Mouse (Mus musculus): ENCODE measurements around the gene Elp4.

Gene Elp4

DNA sequence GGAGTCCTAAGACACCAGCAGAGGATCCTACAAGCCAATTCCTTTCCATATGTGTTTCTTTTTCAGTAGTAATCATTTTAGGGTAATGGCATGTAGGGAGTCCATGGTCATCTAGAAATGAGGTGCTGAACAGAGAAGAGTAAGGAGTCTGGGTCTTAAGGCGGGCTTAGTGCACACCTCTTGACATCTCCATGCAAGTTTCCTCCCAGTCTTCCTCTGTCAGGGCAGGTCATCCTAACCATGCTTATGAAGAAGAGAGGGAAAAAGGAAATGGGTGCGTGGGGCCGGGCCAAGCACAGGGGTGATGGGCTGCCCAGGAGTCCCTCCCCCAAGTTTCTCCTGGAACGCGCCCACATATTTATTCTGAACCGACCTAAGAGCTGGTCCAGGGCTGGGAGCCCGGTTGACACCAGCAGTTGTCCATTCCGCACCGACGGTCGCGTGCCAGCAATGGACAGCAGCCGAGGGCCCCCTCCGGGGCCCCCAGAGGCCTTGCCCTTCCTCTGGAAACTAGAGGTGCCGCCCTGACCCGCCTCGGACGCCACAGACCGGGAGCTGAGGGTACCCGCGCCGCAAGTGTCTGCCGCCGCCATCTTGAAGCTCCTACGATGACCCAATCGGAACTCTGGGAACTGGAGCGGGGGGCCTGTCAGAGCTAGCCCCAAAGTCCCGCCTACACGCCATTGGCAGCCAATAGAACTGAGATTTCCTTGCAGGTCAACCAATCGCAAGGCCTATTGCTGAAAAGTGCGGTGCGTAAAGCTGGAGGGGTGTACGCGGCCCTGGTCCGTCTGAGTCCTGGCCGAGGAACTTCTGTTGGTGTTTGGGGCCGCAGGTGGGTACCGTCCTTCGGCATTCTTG, at the start of gene Elp4, which contains the start of gene Immp1l:
Gene Elp4, minus strand, starts transcription at position 669 of the 861 bp plus-strand sequence.
Gene Immp1l, plus strand, starts transcription at position 743 of the 861 bp plus-strand sequence.
- DNase-seq, result peak; percentile 95

- no peak for DNase-seq
These were observed 49.5 kb upstream of the Elp4 start for GRCm38 (mm10) chr2:105953862-105954261.

GRCm38 (mm10) chr2:105951350-105951940, 47.1 kb upstream of the Elp4 start:
- DNase-seq, result no peak

GRCm38 (mm10) chr2:105950131-105950530, 45.8 kb upstream of the Elp4 start:
- no peak for DNase-seq

- DNase-seq, result no peak
These were observed 13.4 kb upstream of the Elp4 start for GRCm38 (mm10) chr2:105917623-105918346.

DNA sequence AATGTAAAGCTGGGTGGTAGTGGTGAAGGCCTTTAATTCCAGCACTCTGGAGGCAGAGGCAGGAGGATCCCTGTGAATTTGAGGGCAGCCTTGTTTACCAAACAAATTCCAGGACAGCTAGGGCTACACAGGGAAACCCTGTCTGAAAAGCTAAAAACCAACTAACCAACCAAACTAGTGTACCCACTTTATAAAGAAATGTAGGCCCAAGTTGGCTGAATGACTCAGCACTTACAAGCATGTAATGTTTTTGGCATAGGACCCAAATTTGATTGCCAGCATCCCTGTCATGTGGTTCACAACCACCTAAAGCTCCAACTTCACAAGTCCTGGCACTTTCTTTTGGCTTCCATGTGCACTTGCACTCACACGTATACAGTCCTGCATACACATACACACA, 12.3 kb upstream of the Elp4 start:
- DNase-seq, result no peak

DNA sequence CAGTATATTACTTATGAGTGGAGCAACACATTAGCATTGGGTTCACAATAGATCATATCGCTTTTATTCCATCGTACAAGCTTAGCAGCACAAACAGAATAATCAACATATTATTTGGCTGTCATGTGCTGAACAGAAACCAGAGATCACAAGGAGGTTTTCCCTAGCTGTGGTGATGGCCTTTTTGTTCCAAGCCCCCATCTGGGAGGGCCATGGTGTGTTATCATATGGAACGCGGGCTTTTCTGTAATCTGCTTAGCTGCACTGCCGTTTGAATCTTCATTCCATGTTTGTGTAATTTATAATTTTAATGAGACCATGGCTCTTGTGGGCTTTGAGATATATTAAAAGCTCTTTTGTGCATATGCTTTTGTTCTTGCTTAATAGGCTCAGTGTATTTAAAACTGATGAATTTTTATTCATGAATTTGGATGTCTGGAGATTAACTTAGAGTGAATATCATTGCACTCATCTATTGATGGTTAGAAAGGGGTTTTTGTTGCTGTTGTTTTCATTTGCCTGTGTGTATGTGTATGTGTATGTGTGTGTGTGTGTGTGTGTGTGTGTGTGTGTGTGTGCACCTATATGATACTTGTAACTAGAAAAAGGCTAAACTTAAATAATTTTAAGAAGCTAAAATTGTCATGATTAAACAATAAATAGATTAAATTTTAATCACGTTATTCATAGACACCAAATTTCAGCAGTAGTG, 9.4 kb upstream of the Elp4 start:
- no peak for DNase-seq

GRCm38 (mm10) chr2:105910611-105911010, 6.2 kb upstream of the Elp4 start:
- no peak for DNase-seq

- DNase-seq, result peak; percentile 31
These were observed 4.0 kb upstream of the Elp4 start for GRCm38 (mm10) chr2:105908351-105908750.

DNA sequence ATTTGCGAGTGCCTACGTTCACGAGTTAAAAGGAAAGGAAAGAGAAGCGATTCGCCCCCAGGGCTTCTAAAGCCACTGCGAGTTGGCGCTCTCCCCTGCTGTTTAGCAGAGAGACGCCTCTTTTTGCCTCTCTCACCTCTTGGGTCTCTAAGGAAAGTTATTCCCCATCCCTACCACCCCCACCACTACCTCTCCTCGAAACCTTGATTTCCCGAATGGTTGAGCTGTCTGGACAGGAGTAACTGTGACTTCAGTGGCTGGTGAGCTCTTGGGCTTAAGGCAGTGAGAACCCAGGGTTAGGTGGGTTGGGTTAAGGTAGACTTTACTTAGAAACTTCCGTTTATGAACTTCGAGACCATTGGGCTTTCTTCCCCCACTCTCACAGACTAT, 388 bp upstream of the Elp4 start:
- no peak for DNase-seq

DNA sequence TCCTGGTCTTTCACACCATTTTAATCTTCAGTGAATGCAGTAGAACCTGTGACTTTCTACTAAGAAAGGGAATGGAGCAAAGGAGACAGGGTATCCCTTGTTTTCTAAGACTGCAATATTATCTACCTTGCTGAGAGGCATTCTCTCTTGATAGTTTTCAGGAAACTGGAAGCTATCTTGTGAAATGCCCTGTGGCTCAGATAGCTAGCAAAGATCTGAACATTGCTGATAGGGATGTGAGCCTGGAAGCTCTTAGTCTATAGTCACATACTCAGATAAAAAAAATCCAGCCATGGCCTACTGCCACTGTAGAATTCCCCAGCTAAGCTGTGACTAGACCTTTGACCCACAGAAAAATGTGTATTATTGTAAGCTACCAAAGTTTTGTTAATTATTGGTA, 13.5 kb downstream of the Elp4 start:
- DNase-seq, result no peak

GRCm38 (mm10) chr2:105873403-105873802, 31.0 kb downstream of the Elp4 start:
- no peak for DNase-seq

DNA sequence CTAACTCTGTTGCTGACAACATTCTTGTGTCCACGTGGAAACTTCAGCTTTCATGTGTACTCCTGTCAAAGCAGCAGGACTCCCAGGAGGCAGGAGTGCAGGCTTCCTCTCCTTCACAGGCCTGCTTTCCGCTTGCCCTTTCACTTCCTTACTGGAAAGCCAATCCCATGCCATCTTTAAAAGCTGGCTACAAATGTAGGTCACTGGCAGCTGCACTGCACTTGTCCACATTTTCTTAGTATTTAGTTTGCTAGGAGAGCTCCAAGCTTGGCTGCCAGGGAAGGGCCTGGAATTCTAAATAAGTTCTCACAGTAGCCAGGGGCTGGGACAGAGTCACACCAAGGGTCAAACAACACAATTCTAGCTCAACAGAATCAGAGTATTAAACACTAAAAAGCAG, 49.6 kb downstream of the Elp4 start:
- no peak for DNase-seq

- no peak for DNase-seq
These were observed 51.4 kb downstream of the Elp4 start for GRCm38 (mm10) chr2:105852971-105853370.

DNA sequence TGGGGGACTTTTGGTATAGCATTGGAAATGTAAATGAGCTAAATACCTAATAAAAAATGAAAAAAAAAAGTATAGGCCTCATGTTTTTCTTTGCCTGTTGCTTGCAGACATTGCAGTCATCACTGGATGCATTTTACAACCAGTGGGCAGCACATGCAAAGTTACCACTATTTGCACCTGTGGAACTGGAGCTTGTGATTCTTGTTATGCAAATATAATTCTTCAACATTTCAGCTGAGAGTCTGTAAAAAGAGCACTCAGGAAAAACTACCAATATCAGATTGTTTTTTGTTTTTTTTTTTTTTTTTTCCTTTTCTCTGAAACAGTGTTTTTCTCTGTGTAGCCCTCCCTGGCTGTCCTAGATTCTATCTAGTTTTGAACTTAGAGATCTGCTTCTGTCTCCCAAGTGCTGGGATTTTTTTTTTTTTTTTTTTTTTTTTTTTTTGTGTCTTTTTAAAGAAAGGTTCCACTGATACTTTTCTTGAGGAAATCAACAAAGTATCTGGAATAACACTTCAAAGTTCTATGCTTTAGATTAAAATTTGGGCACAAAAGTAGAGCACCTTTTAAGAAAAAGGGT, 52.6 kb downstream of the Elp4 start:
- no peak for DNase-seq

DNA sequence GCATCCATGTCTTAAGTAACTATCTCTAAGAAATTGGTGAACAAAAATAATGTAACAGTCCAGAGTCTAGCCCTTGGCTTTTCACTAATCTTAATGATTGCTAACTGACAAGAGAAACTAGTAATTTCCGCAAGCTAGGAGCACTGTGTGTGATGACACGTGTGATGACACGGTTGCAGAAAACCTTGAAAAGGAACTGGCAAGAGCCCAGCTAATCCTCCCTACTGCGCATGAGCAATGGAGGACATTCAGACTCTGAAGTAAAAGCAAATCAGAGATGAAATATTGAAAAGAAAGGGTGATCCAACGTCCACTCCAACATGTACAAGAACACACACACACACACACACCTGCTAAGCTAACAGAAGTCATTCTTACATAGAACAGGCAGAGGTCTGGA, 61.2 kb downstream of the Elp4 start:
- no peak for DNase-seq

GRCm38 (mm10) chr2:105817965-105818364, 86.4 kb downstream of the Elp4 start:
- no peak for DNase-seq

DNA sequence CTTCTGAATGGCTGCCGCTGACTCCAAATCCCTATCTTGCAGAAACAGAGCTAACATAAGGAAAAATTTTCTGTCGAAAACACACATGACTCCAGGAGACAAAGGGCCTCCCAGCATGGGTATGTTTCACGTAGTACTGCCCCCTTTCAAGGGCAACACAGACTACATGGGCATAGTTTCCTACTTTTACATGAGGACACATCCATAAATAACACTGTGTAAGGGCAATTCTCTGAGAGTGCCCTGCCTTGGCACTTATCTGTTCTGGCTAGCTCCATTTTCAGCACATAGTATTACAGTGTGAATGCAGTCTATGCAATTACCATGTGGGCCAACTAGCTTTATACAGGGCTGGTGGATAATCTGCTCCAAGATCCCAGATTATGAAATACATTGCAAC, 89.2 kb downstream of the Elp4 start:
- no peak for DNase-seq

DNA sequence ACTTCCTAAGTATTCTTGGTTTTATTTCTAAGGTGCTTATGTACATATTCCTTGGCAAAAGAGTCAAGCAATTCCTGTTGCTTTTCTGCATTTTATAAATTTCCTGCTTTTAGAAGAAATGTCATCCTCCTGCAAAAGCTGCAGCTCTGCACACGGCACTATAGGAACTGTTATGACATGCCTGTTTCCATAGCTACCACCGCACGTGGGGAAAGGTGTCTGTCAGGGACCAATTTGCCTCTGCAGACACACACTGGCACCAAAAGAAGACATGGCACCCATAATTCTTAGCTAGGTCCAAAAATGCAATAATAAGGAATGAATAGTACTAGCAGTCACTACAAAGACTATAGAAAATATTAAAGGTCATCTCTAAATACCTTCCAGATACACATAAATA, 91.3 kb downstream of the Elp4 start:
- no peak for DNase-seq

- DNase-seq, result no peak
These were observed 94.1 kb downstream of the Elp4 start for GRCm38 (mm10) chr2:105810286-105810685.

DNA sequence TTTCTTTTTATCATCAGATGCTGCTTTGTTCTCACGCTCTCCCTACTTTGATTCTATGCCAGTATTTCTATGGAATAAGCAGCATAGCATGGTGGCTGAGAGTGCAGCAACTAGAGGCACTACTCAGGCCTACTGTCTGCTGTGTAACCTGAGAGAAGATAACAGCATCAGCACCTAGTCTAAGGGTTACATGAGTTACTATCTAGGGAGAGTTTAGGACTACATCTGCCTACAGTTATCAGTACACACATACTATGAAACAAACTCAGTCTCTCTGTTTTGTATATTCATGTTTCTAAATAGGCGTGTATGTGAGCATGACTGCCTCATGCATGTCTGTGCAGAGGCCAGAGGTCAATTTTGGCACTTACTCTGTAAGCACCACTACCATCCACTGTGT, 97.8 kb downstream of the Elp4 start:
- DNase-seq, result no peak

GRCm38 (mm10) chr2:105806047-105806446, 98.3 kb downstream of the Elp4 start:
- no peak for DNase-seq

GRCm38 (mm10) chr2:105805210-105805609, 99.2 kb downstream of the Elp4 start:
- DNase-seq, result no peak
